Mouse (Mus musculus) midbrain, embryonic 15.5 days (tissue): ENCODE results near the gene Tlcd2. TPM values are rescaled to one million over a fixed set of nuclear protein-coding genes. Genes with fewer than 3 reads are reported as not detected.

ENCODE experiments used
- ATAC-seq: fragments of 200-750 bp; cut with Nextera tagmentation; replicated peaks from 2 replicates; pipeline ENCODE4 v1.8.0; 2017; ENCODE audit warnings: moderate TSS enrichment
- H3K27ac ChIP-seq: fragments of 300-500 bp; sonication (generic); 2 replicates; pipeline ENCODE4 v1.5.1; 2015; ENCODE audit warnings: mild to moderate bottlenecking, inconsistent platforms
- H3K27me3 ChIP-seq: fragments of 300-500 bp; sonication (generic); replicated peaks from 2 replicates; pipeline ENCODE4 v1.6.1; 2015; ENCODE audit warnings: inconsistent platforms
- H3K36me3 ChIP-seq: fragments of 300-500 bp; sonication (generic); replicated peaks from 2 replicates; pipeline ENCODE4 v1.6.1; 2015; ENCODE audit warnings: inconsistent platforms
- H3K4me1 ChIP-seq: fragments of 300-500 bp; sonication (generic); 2 replicates; pipeline ENCODE4 v1.6.1; 2015; ENCODE audit warnings: inconsistent platforms
- H3K4me2 ChIP-seq: fragments of 300-500 bp; sonication (generic); 2 replicates; pipeline ENCODE4 v1.6.1; 2015; ENCODE audit warnings: inconsistent platforms, mild to moderate bottlenecking, moderate library complexity
- H3K4me3 ChIP-seq: fragments of 300-500 bp; sonication (generic); 2 replicates; pipeline ENCODE4 v1.5.1; 2015; ENCODE audit warnings: mild to moderate bottlenecking, inconsistent platforms
- H3K9ac ChIP-seq: fragments of 300-500 bp; sonication (generic); 2 replicates; pipeline ENCODE4 v1.6.1; 2015; ENCODE audit warnings: mild to moderate bottlenecking, inconsistent platforms
- H3K9me3 ChIP-seq: fragments of 300-500 bp; sonication (generic); 2 replicates; pipeline ENCODE4 v1.6.1; 2016; ENCODE audit warnings: inconsistent platforms
- whole genome bisulfite sequencing: fragments of 180-500 bp; shearing (Covaris S2); methylation state at CpG from one replicate; pipeline ENCODE4 v1.1.7; 2015; ENCODE audit warnings: mixed read lengths; 5-methylcytosine and 5-hydroxymethylcytosine counted together
- polyA plus RNA-seq: library from polyadenylated mRNA; unstranded; fragments of >200 nt; fragmentation: Nextera tagmentation; extraction: Ambion mirVana; gene quantifications from 2 replicates; pipeline ENCODE4 v1.2.1, GENCODE M21; 2015

The Tlcd2 gene
- polyA plus RNA-seq, 1 experiment from 2014 or later = 2.2 TPM

GRCm38 (mm10) chr11:75472469-75473081 lies 11.1 kb downstream of the Tlcd2 start:
- WGBS = 81% methylated on average over 11 of the region's 11 CpGs
- Histone ChIP-seq H3K4me2 (no peak overlapping the region), H3K9ac (no peak overlapping the region), H3K36me3 (no peaks in the 10 kb centered on the region), H3K9me3 (no peaks in the 10 kb centered on the region), H3K27ac (no peak overlapping the region), H3K4me1 (peaks cover 6% of the 10 kb centered on the region; the same call in 1 of the 2 replicates), H3K27me3 (peaks cover 2% of the 10 kb centered on the region; the same call in 1 of the 2 replicates), H3K4me3 (no peak overlapping the region)
- ATAC-seq = no peak

GRCm38 (mm10) chr11:75473376-75473775 lies 11.9 kb downstream of the Tlcd2 start:
- no peaks in the 10 kb centered on the region for H3K4me1 ChIP-seq

GRCm38 (mm10) chr11:75486192-75486591 lies 24.7 kb downstream of the Tlcd2 start:
- H3K36me3 ChIP-seq = peaks cover 17% of the 10 kb centered on the region
- no peaks in the 10 kb centered on the region for H3K9me3 ChIP-seq
- H3K27me3 ChIP-seq = no peaks in the 10 kb centered on the region
- peak overlapping the region; percentile 52 for H3K4me3 ChIP-seq
- H3K9ac ChIP-seq = no peak overlapping the region
- H3K4me1 ChIP-seq = peaks cover 14% of the 10 kb centered on the region
- no peak; the same call in 1 of the 2 replicates for ATAC-seq
- 20% methylated on average over 3 of the region's 3 CpGs for WGBS
- peak overlapping the region; percentile 45 for H3K4me2 ChIP-seq
- peak overlapping the region; percentile 65; the same call in 1 of the 2 replicates for H3K27ac ChIP-seq

More at GRCm38 (mm10) chr11:75473376-75473775, 11.9 kb downstream of the Tlcd2 start:
- Histone ChIP-seq H3K27ac (no peak overlapping the region), H3K9me3 (no peaks in the 10 kb centered on the region), H3K27me3 (no peaks in the 10 kb centered on the region; the same call in 1 of the 2 replicates), H3K9ac (no peak overlapping the region), H3K4me2 (no peak overlapping the region), H3K4me3 (no peak overlapping the region), H3K36me3 (no peaks in the 10 kb centered on the region)
- WGBS = 59% methylated on average over 7 of the region's 7 CpGs
- no peak for ATAC-seq

- Histone ChIP-seq H3K4me2 (peak within 1 kb of the TSS; percentile 74), H3K27me3 (no peaks in the 10 kb centered on the region), H3K27ac (peak within 1 kb of the TSS; percentile 65), H3K4me1 (peaks cover 14% of the 10 kb centered on the region), H3K4me3 (peak within 1 kb of the TSS; percentile 52), H3K36me3 (peaks cover 22% of the 10 kb centered on the region), H3K9ac (peak within 1 kb of the TSS; percentile 71), H3K9me3 (no peaks in the 10 kb centered on the region)
- peak; percentile 100 for ATAC-seq
- WGBS = under 1% methylated on average over 52 of the region's 52 CpGs
These were observed 25.2 kb downstream of the Tlcd2 start, which contains the start of gene Prpf8 for GRCm38 (mm10) chr11:75486601-75487285. Gene Prpf8 (plus strand): TSS chr11:75486816.

GRCm38 (mm10) chr11:75487496-75487895 lies 26.0 kb downstream of the Tlcd2 start:
- 53% methylated on average over 6 of the region's 6 CpGs for WGBS
- H3K27ac ChIP-seq = no peak overlapping the region
- peak overlapping the region; percentile 74 for H3K4me2 ChIP-seq
- no peaks in the 10 kb centered on the region for H3K9me3 ChIP-seq
- H3K4me1 ChIP-seq = peaks cover 14% of the 10 kb centered on the region
- H3K27me3 ChIP-seq = no peaks in the 10 kb centered on the region
- peaks cover 30% of the 10 kb centered on the region for H3K36me3 ChIP-seq
- ATAC-seq = no peak
- H3K9ac ChIP-seq = peak overlapping the region; percentile 71
- H3K4me3 ChIP-seq = peak overlapping the region; percentile 52

GRCm38 (mm10) chr11:75494296-75495049 lies 33.0 kb downstream of the Tlcd2 start:
- Histone ChIP-seq H3K4me2 (no peak overlapping the region), H3K9me3 (no peaks in the 10 kb centered on the region), H3K36me3 (peaks cover 95% of the 10 kb centered on the region), H3K27me3 (no peaks in the 10 kb centered on the region), H3K9ac (no peak overlapping the region), H3K27ac (no peak overlapping the region), H3K4me3 (no peak overlapping the region), H3K4me1 (no peaks in the 10 kb centered on the region)
- WGBS = 96% methylated on average over 10 of the region's 10 CpGs
- ATAC-seq = no peak

GRCm38 (mm10) chr11:75498126-75498525 lies 36.6 kb downstream of the Tlcd2 start:
- Histone ChIP-seq H3K27me3 (no peaks in the 10 kb centered on the region), H3K4me1 (no peaks in the 10 kb centered on the region), H3K27ac (no peak overlapping the region), H3K36me3 (peaks cover 97% of the 10 kb centered on the region), H3K9ac (no peak overlapping the region), H3K4me2 (no peak overlapping the region), H3K9me3 (no peaks in the 10 kb centered on the region), H3K4me3 (no peak overlapping the region)
- no peak for ATAC-seq
- WGBS = 97% methylated on average over 1 of the region's 1 CpGs

GRCm38 (mm10) chr11:75508162-75508561 lies 46.6 kb downstream of the Tlcd2 start:
- Histone ChIP-seq H3K27me3 (no peaks in the 10 kb centered on the region), H3K4me2 (no peak overlapping the region), H3K9me3 (no peaks in the 10 kb centered on the region), H3K4me1 (peaks cover 13% of the 10 kb centered on the region), H3K36me3 (peaks cover 51% of the 10 kb centered on the region), H3K9ac (no peak overlapping the region), H3K27ac (no peak overlapping the region), H3K4me3 (no peak overlapping the region)
- WGBS = 98% methylated on average over 4 of the region's 4 CpGs
- ATAC-seq = no peak

GRCm38 (mm10) chr11:75508904-75509303 lies 47.4 kb downstream of the Tlcd2 start:
- Histone ChIP-seq H3K4me1 (peaks cover 13% of the 10 kb centered on the region), H3K36me3 (peaks cover 45% of the 10 kb centered on the region)
- 79% methylated on average over 8 of the region's 8 CpGs for WGBS

GRCm38 (mm10) chr11:75509741-75510626 lies 48.5 kb downstream of the Tlcd2 start, which contains the start of gene Rilp:
Gene Rilp (plus strand): TSS chr11:75510094.
- no peaks in the 10 kb centered on the region for H3K9me3 ChIP-seq
- peak within 1 kb of the TSS; percentile 76 for H3K27ac ChIP-seq
- no peaks in the 10 kb centered on the region for H3K27me3 ChIP-seq
- H3K4me2 ChIP-seq = peak within 1 kb of the TSS; percentile 93
- WGBS = 2% methylated on average over 43 of the region's 43 CpGs
- peaks cover 13% of the 10 kb centered on the region for H3K4me1 ChIP-seq
- peaks cover 37% of the 10 kb centered on the region for H3K36me3 ChIP-seq
- peak within 1 kb of the TSS; percentile 62 for H3K9ac ChIP-seq
- peak within 1 kb of the TSS; percentile 54 for H3K4me3 ChIP-seq
- peak; percentile 81 for ATAC-seq

More at GRCm38 (mm10) chr11:75508904-75509303, 47.4 kb downstream of the Tlcd2 start:
- no peaks in the 10 kb centered on the region for H3K9me3 ChIP-seq
- H3K27me3 ChIP-seq = no peaks in the 10 kb centered on the region
- no peak overlapping the region for H3K4me2 ChIP-seq
- no peak for ATAC-seq
- no peak overlapping the region for H3K9ac ChIP-seq
- H3K4me3 ChIP-seq = no peak overlapping the region
- no peak overlapping the region for H3K27ac ChIP-seq

GRCm38 (mm10) chr11:75510627-75510993 lies 49.1 kb downstream of the Tlcd2 start:
- WGBS = 2% methylated on average over 24 of the region's 24 CpGs
- H3K4me2 ChIP-seq = peak overlapping the region; percentile 93
- no peaks in the 10 kb centered on the region for H3K9me3 ChIP-seq
- peak overlapping the region; percentile 54 for H3K4me3 ChIP-seq
- peaks cover 13% of the 10 kb centered on the region for H3K4me1 ChIP-seq
- peak; percentile 92 for ATAC-seq
- peak overlapping the region; percentile 62 for H3K9ac ChIP-seq
- peak overlapping the region; percentile 76 for H3K27ac ChIP-seq
- peaks cover 33% of the 10 kb centered on the region for H3K36me3 ChIP-seq
- H3K27me3 ChIP-seq = no peaks in the 10 kb centered on the region
